Mouse (Mus musculus) kidney, postnatal 4 days (tissue): ENCODE data around the gene Ankrd33b.

ENCODE experiments used
- DNase-seq, 2 experiments: peaks; one replicate each; pipeline ENCODE4 v3.0.0; 2021; ENCODE audit warnings: mixed read lengths in 2 of 2

Ankrd33b gene

DNA sequence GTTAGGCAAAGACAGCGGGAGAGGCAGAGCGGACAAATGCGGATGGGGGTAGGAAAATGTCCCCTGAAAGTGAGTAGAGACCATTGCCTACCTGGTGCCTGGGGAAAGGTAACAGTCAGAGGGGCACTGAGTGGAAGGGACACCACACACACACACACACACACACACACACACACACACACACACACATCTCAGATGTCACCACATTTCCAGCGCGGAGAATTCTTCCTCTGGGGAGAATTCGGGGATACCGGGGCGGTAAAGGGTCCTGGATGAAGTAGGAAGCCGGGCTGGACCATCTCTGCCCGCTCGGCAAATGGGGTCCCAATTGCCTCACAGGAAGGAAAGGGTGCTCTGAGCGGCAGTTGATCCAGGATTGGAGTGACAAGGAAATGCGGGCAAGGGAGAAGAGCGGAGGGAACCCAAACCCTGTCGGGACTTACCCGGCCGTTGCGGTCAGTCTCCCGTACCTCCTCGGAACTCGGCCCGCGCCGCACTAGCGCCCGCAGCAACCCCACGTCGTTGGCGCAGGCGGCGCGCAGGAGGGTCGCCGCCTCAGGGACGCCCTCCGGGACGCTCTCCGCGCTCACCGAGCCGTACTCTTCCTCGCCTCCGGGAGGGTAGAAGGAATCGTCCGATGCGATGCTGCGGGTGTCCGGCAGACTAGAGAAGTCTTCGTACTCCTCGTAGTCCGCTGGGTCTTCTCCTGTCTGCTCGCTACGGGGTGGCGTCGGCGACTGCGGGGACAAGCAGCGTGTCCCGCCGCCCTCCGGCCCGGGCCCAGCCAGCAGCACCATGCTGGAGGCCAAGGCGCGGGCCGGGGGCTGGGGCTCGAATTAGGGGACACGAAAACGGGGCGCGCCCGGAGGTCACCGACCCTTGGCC is 688 bp downstream of the Ankrd33b start:
- peak in 1 of 2 experiments; percentile 50 for DNase-seq

DNA sequence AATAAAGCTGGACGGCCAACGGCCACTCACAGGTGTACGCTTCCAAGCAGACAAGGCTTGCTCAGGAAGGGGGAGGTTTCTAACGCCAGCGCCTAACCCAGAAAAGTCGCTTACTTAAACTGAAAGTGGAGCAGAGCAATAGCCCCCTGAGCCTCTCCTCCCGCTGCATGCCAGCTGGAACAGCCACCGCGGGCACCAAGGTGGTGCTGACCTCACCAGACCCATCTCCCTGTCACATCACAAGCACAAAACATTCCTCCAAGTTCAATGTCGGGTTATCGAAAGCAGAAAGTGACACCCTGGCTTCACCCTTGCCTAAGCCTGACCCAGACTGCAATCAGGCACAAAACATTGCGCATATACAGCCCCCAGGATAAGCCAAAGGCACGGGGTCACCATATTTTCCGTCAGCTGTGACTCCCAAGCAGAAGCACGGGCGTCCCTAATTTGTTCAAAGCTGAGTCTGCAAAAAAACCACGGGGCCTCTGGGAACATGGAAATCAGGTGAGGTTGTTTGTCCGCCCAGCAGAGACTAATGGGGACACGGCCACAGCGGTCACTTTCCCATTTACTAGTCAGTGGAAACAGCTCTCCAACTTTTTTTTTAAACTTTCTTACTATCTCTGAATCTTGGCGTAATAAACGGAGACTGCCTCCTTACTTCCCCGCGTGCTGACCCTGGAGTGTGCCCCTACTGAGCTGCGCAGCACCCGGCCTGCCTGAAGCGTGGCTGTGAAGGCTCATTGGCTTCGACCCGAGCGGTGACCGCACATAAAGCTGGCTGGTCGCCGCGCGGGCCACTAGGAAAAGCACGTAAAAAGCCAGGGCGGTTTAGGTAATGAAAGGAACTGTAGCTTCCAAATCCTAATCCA is 1.6 kb downstream of the Ankrd33b start:
- peak; percentile 33 to 60 for DNase-seq

DNA sequence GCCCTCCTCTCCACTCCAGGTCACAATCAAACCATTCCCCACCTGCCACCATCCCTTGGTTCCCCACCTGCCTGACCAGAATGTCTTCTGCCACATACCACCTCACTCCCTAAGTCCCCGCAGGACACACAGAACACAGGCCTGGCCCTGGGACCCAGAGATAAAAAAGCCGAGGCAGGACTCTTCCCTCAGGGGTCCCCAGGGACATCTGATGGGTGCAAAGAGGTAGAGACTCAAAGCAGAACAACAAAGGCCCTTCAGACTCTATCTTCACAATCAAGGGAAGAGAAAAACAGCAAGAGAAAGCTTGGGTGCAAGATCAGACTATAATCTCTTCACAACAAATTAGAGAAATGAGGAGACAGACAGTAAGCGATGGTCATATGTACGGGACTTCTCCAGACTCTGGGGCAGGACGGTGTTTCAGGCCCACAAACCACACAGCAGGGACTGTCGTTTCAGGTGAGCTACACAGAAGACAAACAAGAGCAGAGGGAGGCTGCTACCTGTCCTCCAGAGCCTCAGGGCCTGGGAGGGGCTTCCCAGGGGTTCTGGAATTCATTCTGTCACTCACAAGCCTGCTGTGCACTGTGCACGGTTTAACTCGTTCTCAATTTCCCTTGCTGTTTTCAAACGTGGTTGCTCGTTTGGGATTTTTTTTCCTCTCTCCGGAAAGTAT is 2.3 kb downstream of the Ankrd33b start:
- DNase-seq, result no peak

DNA sequence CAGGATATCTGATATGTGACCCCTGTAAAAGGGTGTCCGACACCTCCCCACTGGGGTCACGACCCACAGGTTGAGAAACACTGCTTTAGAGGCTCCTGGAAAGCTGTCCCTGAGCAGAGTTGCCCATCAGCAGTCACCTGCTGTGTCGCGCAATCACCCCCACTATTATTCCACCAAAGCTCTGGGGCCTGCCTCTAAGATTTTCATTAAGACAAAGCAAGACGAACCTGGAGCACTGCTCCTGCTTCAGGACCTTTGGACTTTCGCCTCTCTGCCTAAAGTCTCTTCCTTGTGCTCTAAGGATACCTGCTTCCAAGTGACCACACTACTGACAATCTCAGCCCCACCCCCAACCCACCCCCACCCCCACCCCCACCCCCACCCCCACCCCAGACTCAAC is 3.1 kb downstream of the Ankrd33b start:
- DNase-seq, result no peak

DNA sequence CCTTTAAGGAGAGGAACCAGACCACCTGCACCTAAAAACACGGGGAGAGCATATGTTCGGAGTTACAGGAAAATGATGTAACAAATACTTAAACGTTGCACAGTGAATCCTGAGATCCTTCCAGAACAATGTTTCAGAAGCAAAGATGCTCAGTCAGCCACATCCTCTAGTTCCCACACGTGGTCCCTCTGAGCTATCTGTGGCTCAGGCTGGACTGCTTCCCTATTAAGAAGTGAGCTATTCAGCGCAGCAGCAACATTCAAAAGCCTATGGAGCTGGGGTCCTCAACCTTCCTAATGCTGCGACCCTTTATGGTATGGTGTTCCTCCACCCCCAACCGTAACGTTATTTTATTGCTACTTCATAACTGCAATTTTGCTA is 3.6 kb downstream of the Ankrd33b start:
- no peak for DNase-seq

DNA sequence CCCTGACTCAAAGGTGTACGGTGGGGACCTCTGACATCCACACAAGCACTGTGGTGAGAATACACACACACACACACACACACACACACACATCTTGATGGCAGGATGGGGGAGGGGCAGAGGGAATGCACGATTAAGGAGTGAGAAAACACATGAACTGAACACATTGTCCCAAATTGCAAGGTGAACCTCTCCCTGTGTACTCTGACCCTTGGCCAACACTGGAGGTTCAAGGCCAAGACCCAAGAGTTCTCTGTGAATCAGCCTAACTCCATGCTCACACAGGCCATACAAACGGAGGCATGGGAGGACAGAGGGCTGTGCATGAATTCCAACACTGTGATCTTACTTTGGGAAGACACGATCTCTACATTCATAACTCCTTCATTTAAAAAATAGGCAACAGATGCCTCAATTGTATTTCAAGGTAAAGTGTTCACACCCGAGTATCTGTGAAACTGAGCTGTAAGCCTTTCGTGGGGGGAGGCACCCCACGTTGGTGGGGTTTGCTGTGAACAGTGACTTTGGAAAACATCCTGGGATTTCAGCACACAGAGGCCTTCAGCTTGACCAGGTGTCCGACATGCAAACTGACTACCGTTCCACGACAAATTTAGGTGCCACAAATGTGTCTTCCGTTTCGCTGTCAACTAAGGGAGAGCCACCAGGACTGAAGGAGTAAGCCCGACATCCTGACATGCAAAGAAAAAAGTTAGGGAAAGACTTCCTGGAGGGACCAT is 4.1 kb downstream of the Ankrd33b start:
- DNase-seq, result no peak

DNA sequence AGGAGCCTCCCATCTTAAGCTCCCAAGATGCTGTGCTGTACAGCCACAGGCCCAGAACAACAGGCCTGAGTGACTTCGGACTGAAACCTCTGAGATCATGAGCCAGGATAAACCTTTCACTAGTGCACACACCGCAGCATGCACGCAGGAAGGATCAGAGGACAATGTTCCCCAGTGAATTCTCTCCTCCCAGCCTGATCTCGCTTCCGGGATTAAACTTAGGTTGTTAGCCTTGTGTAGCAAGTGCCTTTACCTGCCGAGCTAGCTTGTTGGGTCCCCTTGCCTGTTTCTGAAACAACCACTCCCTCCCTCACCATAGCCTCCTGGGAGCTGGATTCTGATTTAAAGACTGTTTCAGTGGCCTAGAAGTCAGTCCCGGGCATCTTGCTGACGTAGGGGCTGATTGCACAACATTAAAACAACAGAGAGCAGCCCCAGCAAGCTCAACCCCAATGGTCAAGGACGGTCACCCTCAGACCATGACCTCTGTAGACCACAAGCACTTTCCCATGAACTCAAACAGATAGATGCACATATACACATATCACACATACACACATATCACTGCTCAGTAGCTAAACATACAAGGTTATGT is 6.2 kb downstream of the Ankrd33b start:
- DNase-seq, result no peak

DNA sequence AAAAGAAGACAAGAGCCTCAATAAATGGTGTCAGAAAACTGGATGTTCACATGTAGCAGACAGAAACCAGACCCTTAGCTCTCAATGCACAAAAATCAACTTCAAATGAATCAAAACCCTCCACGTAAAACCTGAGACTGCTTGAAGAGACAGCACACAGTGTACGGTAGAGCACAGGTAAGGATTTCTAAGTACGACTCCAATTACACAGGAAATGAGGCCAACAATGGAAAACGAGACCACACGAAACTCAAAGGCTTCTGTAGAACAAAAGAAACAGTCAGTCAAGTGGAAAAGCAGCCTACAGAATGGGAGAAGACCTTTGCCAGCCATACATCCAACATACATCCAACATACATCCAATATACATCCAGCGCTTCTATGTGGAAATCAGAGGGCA is 6.9 kb downstream of the Ankrd33b start:
- no peak for DNase-seq

DNA sequence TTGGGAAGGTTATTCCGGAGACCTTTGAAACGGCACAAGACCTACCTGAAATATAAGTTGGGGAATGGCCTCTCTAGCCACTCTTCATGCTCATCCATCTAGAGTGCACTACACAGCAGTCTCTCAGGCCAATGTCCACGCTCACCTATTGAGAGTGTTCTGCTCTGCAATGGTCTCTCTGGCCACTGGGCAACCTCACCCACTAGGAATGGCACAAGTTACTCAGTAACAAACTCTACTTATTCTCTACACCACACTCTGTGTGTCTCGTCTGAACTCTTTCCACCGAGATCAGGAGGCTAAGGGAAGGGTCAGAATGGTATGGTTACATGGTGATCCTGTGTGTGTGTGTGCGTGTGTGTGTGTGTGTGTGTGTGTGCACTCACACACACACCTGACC is 7.7 kb downstream of the Ankrd33b start:
- DNase-seq, result no peak

DNA sequence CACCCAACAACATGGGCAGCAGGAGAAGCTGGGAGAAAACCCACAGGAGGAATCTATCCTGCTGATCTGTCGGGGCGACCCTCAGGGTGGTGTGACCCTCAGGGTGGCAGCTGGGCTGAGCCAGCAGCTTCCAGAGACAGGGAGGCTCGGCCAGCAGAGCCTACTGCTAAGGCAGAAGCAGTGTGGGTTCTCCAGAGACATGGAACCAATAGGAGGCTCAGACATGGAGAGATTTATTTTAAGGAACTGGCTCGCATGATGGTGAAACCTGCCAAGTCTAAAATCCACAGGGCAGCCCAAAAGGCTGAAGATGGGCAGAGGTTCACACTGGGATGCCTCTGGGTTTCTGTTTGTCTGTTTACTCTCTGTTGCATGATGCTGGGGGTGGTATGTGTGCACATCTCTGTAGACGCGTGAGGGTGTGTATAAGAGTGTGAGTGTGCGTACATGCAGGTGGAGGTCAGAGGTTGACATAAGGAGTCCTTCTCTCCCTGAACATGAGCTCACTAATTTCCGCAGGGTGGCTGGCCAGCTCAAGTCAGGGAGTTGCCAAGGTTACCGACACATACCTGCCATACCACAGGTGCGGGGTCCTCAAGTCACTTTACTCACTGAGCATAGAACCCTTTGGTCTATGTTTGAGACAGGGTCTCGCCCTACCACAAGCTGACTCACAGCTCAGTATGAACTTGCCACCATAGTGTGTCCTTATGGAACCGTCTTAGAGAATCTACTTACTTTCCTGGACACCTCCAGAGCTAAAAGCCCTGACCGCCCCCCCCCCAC is 14.8 kb downstream of the Ankrd33b start:
- DNase-seq, result no peak

DNA sequence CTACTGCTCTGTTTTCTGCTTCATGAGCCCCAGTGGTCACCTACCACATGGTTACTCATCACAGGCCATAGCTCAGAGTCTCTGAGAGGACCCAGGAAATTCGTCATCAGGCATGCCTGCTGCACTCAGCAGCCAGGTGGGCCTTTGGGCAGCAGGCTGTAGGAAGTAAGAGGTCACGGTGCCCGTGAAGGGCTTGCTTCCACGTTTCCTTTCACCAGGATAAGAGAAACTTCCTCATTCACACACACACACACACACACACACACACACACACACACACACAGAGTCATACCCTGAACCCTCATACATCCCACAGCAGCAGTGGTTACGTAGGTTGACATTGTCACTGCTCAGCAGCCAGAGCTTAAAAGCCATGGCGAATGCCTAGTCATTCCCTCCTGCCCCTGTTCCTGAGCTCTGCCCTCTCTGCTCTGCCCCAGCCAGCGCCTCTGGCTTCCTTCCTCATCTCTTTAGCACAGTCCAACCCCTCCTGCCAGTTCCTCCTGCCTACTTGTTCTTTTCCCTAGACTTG is 17.6 kb downstream of the Ankrd33b start:
- DNase-seq, result no peak

DNA sequence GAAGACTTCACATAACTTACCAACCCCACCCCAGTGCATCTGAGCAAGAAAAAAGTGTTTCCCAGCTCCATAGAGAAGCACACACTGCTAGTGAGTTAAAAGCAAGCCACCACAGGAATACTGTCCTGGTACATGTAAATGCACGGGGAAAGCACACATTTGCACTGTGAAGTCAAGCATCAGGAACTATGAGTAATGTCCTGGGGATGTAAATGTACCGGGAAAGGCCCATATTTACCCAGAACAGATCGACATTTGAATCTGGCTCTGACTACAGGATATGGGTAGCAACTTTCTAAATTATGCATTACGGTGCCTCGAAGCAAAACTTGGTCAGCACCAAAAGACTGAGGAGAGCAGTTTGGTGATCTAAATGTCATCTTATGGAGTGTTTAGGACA is 18.5 kb downstream of the Ankrd33b start:
- no peak for DNase-seq

DNA sequence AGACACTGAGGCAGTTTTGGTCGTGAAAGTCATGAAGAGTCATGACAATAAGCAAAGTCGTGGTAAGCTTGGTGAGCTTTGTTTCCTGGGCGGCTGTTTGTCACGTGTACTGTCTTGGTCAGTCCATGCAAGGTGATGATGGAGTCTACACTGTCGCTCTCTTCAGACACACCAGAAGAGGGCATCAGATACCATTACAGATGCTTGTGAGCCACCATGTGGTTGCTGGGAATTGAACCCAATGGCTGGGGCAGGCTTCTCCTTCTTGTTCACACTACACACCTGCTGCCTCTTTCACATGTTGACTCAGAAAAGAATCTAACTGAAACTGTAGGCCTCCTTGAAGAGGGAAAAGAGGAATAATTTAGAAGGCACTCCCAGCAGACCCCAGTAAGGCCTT is 19.3 kb downstream of the Ankrd33b start:
- DNase-seq, result no peak

DNA sequence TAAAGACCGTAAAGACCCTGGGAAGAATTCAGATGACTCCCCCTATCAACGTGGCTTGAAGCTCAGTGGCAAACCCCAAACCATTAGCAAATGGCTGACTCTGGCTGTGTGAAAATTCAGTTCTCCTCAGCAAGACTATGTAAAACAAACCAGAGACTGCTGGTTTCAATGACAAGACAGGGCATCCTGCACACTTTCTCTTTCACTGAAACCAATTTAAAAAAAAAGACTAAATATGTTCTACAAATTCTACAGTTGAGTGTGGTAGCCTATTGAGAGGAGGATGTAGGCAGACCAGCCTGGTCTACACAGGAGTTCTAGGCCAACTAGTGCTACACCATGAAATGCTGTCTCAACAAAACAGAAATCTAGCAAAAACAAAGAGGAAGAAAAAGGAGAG is 21.0 kb downstream of the Ankrd33b start:
- DNase-seq, result no peak

DNA sequence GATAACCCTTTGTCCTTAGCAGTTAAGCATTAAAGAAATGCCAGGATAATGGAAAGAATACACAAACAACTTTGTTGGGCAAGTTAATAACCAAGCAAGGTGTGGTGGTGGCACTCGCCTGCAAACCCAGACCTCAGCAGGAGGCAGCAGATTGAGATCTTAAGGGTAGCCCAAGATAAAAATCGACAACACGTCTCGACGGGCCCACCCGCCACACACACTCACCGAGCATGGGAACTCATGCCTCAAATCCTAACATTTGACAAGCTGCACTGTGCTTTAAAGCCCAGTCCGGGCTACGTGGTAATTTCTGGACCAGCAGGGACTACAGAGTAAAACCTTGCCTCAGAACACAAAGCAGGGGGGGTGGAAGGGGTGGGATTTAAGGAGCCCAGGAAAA is 22.2 kb downstream of the Ankrd33b start:
- DNase-seq, result no peak

DNA sequence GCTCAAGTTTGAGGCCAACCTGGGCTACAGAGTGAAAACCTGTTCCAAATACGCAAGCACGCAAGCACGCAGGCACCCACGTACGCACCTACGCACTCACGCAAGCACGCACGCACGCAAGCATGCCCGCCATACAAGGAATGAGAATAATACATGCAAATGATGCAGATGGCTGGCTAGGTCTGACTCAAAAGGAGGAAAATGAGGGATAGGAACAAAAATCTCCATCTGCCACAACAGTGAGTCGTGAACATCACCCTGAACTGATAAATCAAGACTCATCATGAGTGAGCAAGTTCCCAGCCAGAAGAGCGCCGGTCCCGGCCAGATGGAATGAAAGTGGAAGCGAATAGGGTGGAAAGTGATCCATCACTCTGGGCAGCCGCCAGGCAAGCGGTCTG is 22.7 kb downstream of the Ankrd33b start:
- no peak for DNase-seq

DNA sequence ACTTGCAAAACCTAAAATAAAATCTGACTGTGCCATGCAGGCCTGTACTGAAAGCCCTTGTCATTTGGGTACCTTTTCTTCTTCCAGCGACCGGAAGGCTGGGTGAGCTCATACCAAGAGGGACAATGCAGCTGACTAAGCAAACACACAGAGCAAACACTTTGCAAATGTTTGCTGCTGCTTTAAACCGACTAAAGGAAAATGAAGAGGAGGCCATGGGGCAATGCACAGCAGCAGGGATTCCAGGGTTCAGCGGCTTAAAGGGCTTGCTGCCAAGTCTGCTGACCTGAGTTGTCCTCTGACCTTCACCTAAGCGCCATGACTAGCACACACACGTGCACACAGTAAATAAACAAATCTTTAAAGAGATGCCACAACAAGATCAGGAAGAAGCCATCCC is 23.9 kb downstream of the Ankrd33b start:
- DNase-seq, result peak; percentile 54 to 67

DNA sequence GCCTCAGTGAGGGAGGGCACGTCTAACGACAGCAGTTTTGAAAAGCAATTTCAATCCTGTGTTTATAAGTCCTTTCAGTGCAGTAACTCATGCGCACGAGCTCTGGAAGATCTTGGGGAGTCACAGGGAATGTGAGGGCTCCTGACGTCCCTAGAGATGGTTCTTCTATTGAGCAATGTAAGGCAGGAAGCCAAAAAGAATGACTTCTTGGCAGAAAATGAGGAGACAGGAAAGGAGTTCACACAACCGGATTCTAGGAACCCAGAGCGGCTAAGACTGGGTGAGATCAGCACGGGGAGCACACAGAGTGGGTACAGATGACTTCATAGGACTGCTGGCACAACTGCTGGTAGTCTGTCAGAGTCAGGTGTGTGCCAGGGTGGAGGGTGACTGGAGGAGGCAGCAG is 25.0 kb downstream of the Ankrd33b start:
- peak in 1 of 2 experiments; percentile 27 for DNase-seq

DNA sequence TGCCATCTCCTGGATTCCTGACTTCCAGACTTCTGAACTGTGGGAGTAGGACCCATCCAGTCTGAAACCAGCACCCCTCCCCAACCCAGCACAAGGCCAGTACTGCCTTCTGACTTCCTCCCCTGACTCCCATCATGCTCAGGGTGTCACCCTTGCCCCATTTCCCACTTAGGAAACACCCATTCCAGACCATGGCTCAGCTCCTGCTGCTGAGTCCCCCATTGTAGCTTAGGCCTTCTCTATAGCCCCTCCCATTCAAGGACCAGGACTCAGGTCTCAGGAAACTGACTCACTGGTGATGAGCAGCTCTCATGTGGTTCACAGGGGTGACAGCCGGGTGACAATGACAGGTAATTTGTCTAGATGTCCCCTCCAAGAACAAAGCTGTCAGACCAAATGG is 25.5 kb downstream of the Ankrd33b start:
- no peak for DNase-seq

DNA sequence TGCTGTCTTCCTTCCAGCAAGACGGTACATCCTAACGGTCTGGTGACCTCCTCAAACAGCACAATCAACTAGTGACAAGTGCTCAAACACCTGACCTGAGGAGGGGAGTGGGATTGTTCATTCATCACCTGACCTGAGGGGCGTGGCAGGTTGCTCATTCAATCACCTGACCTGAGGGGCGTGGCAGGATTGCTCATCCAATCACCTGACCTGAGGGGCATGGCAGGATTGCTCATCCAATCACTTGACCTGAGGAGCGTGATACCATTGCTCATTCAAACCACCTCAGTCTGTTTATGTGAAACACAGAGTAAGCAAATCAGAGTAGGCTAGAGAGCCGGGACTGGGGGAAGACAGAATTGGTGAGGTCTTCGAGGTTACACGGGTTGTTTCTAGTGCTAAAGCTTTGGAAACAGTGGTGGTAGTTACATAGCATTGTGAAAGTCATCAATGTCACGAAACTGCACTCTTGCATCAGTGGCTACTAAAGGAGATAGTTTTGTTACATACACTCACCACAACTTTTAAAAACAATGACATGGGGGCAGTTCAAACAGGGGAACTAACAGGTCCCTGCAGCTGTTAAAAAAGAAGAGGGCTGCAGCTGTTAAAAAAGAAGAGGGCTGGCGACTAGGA is 28.8 kb downstream of the Ankrd33b start:
- no peak for DNase-seq

DNA sequence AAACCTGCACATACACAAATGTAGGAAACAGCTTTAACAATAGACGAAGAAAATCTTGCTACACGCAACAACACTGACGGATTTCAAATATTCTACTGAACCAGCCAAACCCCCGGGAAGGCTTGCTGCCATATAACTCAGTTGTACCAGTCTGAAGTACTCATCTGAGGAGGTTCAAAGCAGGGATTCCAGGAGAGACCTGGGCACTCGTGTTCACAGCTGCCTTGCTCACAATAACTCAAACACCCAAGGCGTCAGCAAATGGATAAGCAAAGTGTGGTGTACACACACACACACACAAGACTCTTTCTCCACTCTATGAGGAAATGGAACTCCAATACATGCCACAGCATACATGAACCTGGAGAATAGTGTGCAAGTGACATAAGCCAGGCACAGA is 29.5 kb downstream of the Ankrd33b start:
- DNase-seq, result no peak
